Mouse (Mus musculus) retina, embryonic 14.5 days (tissue): ENCODE data around the gene Prpf31.

Experiments
- DNase-seq: peaks from one replicate; pipeline ENCODE4 v3.0.0-alpha.2; 2015; ENCODE audit warnings: low spot score

The Prpf31 gene

GRCm38 (mm10) chr7:3629030-3629429, 755 bp upstream of the Prpf31 start:
- DNase-seq: no peak

- DNase-seq: no peak
Observed at GRCm38 (mm10) chr7:3630478-3630815, 662 bp downstream of the Prpf31 start.

- DNase-seq: no peak
Observed at GRCm38 (mm10) chr7:3643412-3643811, 13.6 kb downstream of the Prpf31 start.

- DNase-seq: no peak
Observed at GRCm38 (mm10) chr7:3643843-3644242, 14.1 kb downstream of the Prpf31 start.

- DNase-seq: no peak
Observed at GRCm38 (mm10) chr7:3644348-3644671, 14.5 kb downstream of the Prpf31 start.

- DNase-seq: peak; percentile 99
Observed at GRCm38 (mm10) chr7:3644672-3645487, 15.1 kb downstream of the Prpf31 start, which contains the start of gene Cnot3. Cnot3 (plus strand) TSS chr7:3645268.

- DNase-seq: no peak
Observed at GRCm38 (mm10) chr7:3645488-3646025, 15.8 kb downstream of the Prpf31 start.

- no peak for DNase-seq
Observed at GRCm38 (mm10) chr7:3646188-3646587, 16.4 kb downstream of the Prpf31 start.

GRCm38 (mm10) chr7:3646641-3647040, 16.9 kb downstream of the Prpf31 start:
- no peak for DNase-seq

GRCm38 (mm10) chr7:3656966-3657365, 27.2 kb downstream of the Prpf31 start:
- DNase-seq: no peak

GRCm38 (mm10) chr7:3658578-3658977, 28.8 kb downstream of the Prpf31 start:
- DNase-seq: no peak

- DNase-seq: no peak
Observed at GRCm38 (mm10) chr7:3664524-3665214, 34.9 kb downstream of the Prpf31 start.

- peak; percentile 97 for DNase-seq
Observed at GRCm38 (mm10) chr7:3665215-3666114, 35.7 kb downstream of the Prpf31 start, which contains the start of gene Leng1. Leng1 (minus strand) TSS chr7:3665840.

GRCm38 (mm10) chr7:3666921-3667391, 37.2 kb downstream of the Prpf31 start:
- peak; percentile 34 for DNase-seq

GRCm38 (mm10) chr7:3674507-3675227, 44.9 kb downstream of the Prpf31 start:
- DNase-seq: peak; percentile 94

GRCm38 (mm10) chr7:3675228-3675548, 45.4 kb downstream of the Prpf31 start:
- DNase-seq: no peak

- DNase-seq: no peak
Observed at GRCm38 (mm10) chr7:3676371-3676770, 46.6 kb downstream of the Prpf31 start.

- no peak for DNase-seq
Observed at GRCm38 (mm10) chr7:3677342-3677741, 47.6 kb downstream of the Prpf31 start, which contains the start of gene Tmc4. Tmc4 (minus strand) TSS chr7:3677553.

- DNase-seq: no peak
Observed at GRCm38 (mm10) chr7:3683908-3684550, 54.2 kb downstream of the Prpf31 start.

- no peak for DNase-seq
Observed at GRCm38 (mm10) chr7:3684698-3685097, 54.9 kb downstream of the Prpf31 start.
